Mouse (Mus musculus) hindbrain, embryonic 15.5 days (tissue): Measurements from ENCODE around the gene Gm5072. TPM values are rescaled to one million over a fixed set of nuclear protein-coding genes. Genes with fewer than 3 reads are reported as not detected.
"Not testable (repeated sequence)": the region's sequence is repeated elsewhere in the genome, so short reads cannot be mapped to it uniquely, and the experiment has no call there.

Experiments
- ATAC-seq: fragments of 200-750 bp; cut with Nextera tagmentation; 2 replicates; pipeline ENCODE4 v1.8.0; 2017; ENCODE audit warnings: low read depth, moderate number of reproducible peaks, moderate TSS enrichment; ENCODE audit not compliant: low FRiP score
- H3K27ac ChIP-seq: fragments of 300-500 bp; sonication (generic); replicated peaks from 2 replicates; pipeline ENCODE4 v1.5.1; 2015; ENCODE audit warnings: mild to moderate bottlenecking, inconsistent platforms
- H3K27me3 ChIP-seq: fragments of 300-500 bp; sonication (generic); 2 replicates; pipeline ENCODE4 v1.6.1; 2015; ENCODE audit warnings: control low read depth, inconsistent platforms
- H3K36me3 ChIP-seq: fragments of 300-500 bp; sonication (generic); 2 replicates; pipeline ENCODE4 v1.6.1; 2015; ENCODE audit warnings: control low read depth, inconsistent platforms
- H3K4me1 ChIP-seq: fragments of 300-500 bp; sonication (generic); replicated peaks from 2 replicates; pipeline ENCODE4 v1.6.1; 2015; ENCODE audit warnings: control low read depth, inconsistent platforms
- H3K4me2 ChIP-seq: fragments of 300-500 bp; sonication (generic); 2 replicates; pipeline ENCODE4 v1.6.1; 2015; ENCODE audit warnings: moderate library complexity, mild to moderate bottlenecking, inconsistent platforms
- H3K4me3 ChIP-seq: fragments of 300-500 bp; sonication (generic); 2 replicates; pipeline ENCODE4 v1.5.1; 2015; ENCODE audit warnings: mild to moderate bottlenecking, inconsistent platforms
- H3K9ac ChIP-seq: fragments of 300-500 bp; sonication (generic); 2 replicates; pipeline ENCODE4 v1.6.1; 2015; ENCODE audit warnings: inconsistent platforms
- H3K9me3 ChIP-seq: fragments of 300-500 bp; sonication (generic); 2 replicates; pipeline ENCODE4 v1.6.1; 2016; ENCODE audit warnings: control low read depth, inconsistent platforms
- WGBS: fragments of 180-500 bp; shearing (Covaris S2); methylation state at CpG from one replicate; pipeline ENCODE4 v1.1.7; 2015; 5-methylcytosine and 5-hydroxymethylcytosine counted together
- polyA plus RNA-seq: library from polyadenylated mRNA; unstranded; fragments of >200 nt; fragmentation: Nextera tagmentation; extraction: Ambion mirVana; gene quantifications from 2 replicates; pipeline ENCODE4 v1.2.1, GENCODE M21; 2015

Gm5072 gene
- polyA plus RNA-seq = not detected in 2 replicates

- not testable (repeated sequence) for H3K4me3 ChIP-seq, H3K9ac ChIP-seq, H3K4me1 ChIP-seq, ATAC-seq, H3K4me2 ChIP-seq, H3K36me3 ChIP-seq, H3K9me3 ChIP-seq, H3K27me3 ChIP-seq, H3K27ac ChIP-seq
- no CpG with 5 or more reads among the region's 5 CpGs for WGBS
Measured at GRCm38 (mm10) chrX:91392200-91392599, at the start of gene Gm5072. Gene Gm5072 (plus strand): TSS chrX:91392500.

Other genes starting within 250 kb of the Gm5072 start
- not detected in 2 replicates for gene Mageb2, start 60.8 kb upstream of the Gm5072 start, polyA plus RNA-seq
- not detected in 2 replicates for gene Gm8914, start 87.6 kb downstream of the Gm5072 start, polyA plus RNA-seq
- not detected in 2 replicates for gene 1700084M14Rik, start 183.4 kb downstream of the Gm5072 start, polyA plus RNA-seq
- not detected in 2 replicates for gene Gm14781, start 239.7 kb downstream of the Gm5072 start, polyA plus RNA-seq